Mouse (Mus musculus) right cerebral cortex, adult 18-20 months (tissue): ENCODE results near the gene Vmn1r231.
A peak's percentile ranks its signal among the peaks of the same experiment; 100 is the strongest.

Experiments
- DNase-seq: peaks from one replicate; pipeline ENCODE4 v3.0.0; 2022; ENCODE audit warnings: mixed read lengths

Vmn1r231 gene

DNA sequence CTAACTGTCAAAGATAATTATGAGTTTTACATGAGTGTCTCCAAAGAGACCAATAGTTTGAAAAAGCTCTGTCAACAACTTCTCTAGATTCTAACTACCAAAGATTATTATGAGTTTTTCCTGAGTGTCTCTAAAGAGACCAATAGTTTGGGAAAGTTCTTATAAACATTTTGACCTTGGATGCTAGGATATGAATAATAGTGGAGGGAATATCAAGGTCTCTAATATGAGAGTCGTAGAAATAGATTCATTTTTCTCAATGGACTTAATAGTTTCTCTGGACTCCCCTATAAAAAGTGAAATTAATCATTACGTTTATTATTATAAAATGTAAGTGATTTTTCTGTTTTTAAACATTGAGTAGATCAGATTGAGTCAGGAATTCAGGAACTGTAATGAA, at the start of gene Vmn1r231:
TSS of gene Vmn1r231 (minus strand) at position 101 of the 400 bp plus-strand sequence.
- DNase-seq, result no peak

DNA sequence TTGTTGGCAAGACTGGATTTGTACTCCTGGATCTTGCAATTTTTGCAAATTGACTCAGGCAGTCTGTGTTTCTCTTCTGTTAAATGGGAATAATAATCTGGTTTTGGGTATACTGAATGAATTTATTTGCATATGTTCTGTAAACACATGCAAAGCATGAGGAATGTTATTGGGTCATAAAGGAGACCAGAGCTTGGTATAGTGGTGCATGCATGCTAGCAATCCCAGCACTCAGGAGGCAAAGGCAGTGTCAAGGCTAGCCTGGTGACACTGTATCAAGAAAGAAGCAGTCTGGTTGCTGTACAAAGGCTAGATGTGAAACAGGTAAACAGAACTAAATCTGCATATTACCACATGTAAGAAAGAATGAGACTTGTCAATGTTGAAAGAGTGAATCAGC, 41.7 kb upstream of the Vmn1r231 start:
- no peak for DNase-seq

DNA sequence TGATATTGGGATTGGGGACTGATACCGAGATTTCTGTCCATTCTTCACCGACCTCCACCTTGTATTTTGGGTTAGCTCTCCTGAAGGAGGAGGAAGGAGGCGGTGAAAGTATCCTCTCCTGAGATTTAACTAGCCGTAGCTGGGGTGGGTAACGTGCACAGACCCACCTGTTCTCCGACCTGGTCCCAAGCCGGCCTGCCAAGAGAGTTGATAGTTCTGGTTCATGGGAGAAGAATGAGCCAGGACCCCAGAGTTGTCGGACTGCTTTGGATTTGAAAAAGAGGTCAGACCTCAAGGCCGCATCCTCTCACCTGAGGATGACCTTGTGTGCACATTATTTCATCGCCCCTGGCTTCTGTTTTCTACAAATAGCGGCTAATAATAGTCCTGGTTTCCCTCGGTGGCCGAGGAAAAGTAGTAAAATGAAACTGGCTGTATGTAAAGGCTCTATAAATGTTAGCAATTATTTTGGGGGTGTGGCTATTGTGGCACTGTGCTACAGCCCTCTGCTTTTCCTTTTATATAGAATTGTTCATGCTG, 41.2 kb upstream of the Vmn1r231 start:
- DNase-seq, result no peak

DNA sequence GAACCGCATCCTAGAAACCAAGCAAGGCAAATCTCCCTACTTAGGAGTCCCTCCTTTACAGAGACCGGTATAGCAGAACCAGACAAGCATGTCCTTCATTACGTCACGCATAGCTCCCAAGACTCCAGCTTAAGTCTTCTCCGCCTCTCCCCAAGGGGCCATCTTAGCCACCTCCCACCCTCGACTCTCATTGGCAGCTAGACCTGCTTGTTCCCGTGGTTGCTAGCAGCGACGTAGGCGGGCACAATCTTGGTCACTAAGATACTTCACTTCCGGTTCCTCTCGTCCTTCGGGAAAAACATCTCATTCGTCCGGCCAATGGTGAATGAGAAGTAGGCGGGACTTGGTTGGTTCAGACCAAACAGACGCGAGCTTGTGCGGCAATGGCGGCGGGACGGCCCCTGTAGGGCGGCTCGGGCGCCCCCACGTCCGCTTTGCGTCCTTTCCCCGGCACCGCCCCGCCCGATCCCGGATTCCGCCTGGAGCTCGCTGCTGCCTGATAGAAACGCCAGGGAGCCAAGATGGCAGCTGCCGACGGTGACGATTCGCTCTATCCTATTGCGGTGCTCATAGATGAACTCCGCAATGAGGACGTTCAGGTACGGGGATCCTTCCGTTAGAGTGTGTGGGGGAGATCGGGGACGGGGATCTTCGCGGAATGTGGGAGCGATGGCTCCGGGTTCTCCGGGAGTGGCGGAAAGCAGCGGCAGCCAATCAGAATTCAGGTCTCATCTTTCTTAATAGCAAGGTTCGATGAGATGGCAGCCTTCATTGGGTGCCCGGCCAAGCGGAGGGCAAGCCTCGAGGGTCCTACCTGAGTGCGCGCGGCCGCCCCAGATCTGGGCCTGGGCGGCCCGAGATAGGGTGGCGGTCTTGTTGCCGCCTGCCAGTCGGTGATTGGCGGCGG, 40.3 kb upstream of the Vmn1r231 start, which contains the start of gene Ppp2r1a:
TSS of gene Ppp2r1a (plus strand) at position 327 of the 907 bp plus-strand sequence.
- peak; percentile 100 for DNase-seq

DNA sequence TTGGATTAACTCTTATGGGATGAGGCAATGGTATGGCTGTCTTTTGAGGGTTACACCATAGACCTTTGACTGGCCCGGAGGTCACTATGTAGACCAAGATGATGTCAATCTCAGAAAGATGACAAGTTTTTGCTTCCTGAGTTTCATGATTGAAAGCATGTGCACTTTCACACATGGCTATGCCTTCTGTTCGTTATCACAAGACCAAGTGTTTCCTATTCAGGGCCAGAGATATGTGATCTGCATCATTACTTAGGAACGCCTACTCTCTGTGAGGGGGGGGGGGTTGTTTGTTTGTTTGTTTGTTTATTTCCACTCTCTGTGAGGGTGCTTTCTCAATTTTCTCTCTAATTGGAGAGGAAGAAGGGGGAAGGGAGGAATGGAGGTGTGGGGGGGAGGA, 39.3 kb upstream of the Vmn1r231 start:
- no peak for DNase-seq

DNA sequence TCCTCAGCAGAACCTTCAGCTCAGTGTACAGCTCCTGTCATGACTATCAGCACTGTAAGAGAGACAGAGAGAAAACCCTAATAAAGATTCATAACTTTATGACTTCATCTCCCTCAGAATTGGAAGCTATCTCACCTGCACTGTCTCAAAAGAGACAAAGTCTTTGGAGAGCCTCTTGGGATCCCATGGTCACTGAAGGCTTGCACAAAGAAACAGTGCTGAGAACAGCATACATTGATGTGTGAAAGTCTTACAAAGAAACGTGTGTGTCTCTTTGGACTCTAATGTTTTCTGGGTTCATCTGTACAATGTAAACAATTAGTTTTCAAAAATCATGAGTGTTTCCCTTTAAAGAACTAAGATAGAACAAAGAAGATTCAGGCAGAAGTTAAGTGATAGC, 14.7 kb upstream of the Vmn1r231 start, which contains the start of gene Vmn1r232:
TSS of gene Vmn1r232 (minus strand) at position 101 of the 400 bp plus-strand sequence.
- no peak for DNase-seq

DNA sequence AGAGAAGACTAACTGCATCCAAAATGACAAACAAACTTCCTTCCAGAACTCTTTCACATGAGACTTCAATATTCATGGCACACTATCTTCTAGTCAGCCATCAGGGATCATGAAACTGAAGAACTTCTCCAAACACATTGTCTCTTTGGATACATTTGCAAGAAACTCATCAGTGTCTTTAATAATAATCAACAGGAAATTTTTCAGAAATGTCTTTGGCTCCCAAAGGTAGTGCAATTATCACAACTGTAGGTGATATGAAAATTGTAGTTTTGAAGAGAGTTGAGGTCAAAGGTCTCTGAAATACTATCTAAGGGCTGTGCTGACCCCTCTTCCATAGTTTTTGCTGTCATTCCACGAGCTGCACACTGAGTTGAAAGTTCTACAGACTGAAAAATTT, 64.7 kb downstream of the Vmn1r231 start, which contains the start of gene Vmn1r230:
TSS of gene Vmn1r230 (plus strand) at position 301 of the 400 bp plus-strand sequence.
- DNase-seq, result no peak
